Comparison of ENCODE assay signal across 7 mouse cellular contexts in the genomic region with DNA sequence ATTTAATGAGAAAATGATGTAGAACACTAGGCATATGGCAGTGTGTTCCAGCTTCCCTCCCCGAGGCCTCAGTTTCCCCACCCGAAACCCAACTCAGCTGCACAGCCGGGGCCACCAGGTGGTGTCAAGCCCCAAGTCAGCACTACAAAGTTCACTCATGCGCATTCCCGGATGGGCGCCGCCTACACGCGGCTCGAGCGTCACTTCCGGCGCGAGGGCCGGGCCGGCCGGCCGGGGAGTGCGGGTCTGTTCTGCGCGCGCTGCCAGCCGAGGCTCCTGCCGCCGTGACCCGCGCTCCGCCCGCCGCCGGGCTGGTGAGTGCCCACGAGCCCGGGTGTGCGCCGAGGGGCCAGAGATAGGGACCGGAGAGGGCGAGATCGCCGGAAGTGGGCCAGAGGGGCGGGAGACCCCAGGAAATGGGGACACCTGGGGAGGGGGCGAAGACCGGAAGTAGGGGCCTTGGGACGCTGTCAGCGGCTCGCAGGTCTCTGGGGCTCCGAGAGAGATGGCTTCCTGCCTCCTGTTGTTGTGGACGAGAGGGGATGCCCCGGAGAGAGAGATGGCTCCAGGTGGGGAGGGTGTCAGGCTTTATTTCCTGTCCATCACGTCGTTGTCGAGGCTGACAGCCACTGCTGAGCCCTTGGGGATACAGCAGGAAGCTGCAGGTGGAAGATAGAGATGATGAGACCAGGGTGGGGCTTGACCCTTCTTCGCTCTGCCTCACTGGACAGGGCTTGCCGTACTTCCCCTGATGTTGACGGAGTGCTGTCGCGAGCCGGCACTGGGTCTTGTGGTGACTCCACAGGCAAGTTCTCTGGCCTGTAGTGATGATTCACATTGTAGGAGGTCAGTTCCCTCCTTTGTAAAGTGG. TPM values are rescaled to one million over a fixed set of nuclear protein-coding genes. Genes with fewer than 3 reads are reported as not detected.
DNase-seq lines count a peak whose midpoint lies in the region; ATAC-seq lines count a peak whose summit lies in the region.

A gene (plus strand): TSS at position 214 of the 871 bp plus-strand sequence.

- H3K9ac ChIP-seq in midbrain, embryonic 13.5 days (replicated peaks): peak within 1 kb of the TSS; percentile 93

- 2% methylated on average over 57 of the region's 57 CpGs for WGBS in limb, embryonic 10.5 days
- 2% methylated on average over 57 of the region's 57 CpGs for WGBS in midbrain, embryonic 13.5 days

- peaks cover 14% of the 10 kb centered on the region for H3K4me1 ChIP-seq in limb, embryonic 10.5 days
- peaks cover 18% of the 10 kb centered on the region for H3K4me1 ChIP-seq in midbrain, embryonic 13.5 days (replicated peaks)

- peak; percentile 85 for DNase-seq in adrenal gland, adult 8-10 months
- peak; percentile 85 for DNase-seq in embryo, embryonic 9.5 days (ENCODE audit: extremely low spot score)
- DNase-seq in kidney, adult 11 months: peak; percentile 83
- peak; percentile 93 for DNase-seq in limb, embryonic 10.5 days (ENCODE audit: low spot score)
- peak; percentile 82 for DNase-seq in spleen, adult 12 weeks (ENCODE audit: low spot score)

- no peaks in the 10 kb centered on the region for H3K9me3 ChIP-seq in limb, embryonic 10.5 days (replicated peaks)
- no peaks in the 10 kb centered on the region for H3K9me3 ChIP-seq in midbrain, embryonic 13.5 days

- ATAC-seq in granulocyte monocyte progenitor cell, adult 5-6 weeks (replicated peaks; ENCODE audit: poor library complexity, severe bottlenecking): peak; percentile 83
- peak; percentile 96 for ATAC-seq in midbrain, embryonic 13.5 days

- H3K36me3 ChIP-seq in limb, embryonic 10.5 days: no peaks in the 10 kb centered on the region; the same call in 1 of the 2 replicates
- H3K36me3 ChIP-seq in midbrain, embryonic 13.5 days: peaks cover 3% of the 10 kb centered on the region

- H3K27me3 ChIP-seq in limb, embryonic 10.5 days (ENCODE audit: low read depth, poor library complexity, severe bottlenecking): no peaks in the 10 kb centered on the region
- no peaks in the 10 kb centered on the region for H3K27me3 ChIP-seq in midbrain, embryonic 13.5 days

- peak within 1 kb of the TSS; percentile 97 for H3K27ac ChIP-seq in limb, embryonic 10.5 days
- peak within 1 kb of the TSS; percentile 93 for H3K27ac ChIP-seq in midbrain, embryonic 13.5 days

- H3K4me3 ChIP-seq in limb, embryonic 10.5 days: peak within 1 kb of the TSS; percentile 88
- H3K4me3 ChIP-seq in midbrain, embryonic 13.5 days (replicated peaks): peak within 1 kb of the TSS; percentile 89

- H3K4me2 ChIP-seq in midbrain, embryonic 13.5 days (replicated peaks): peak within 1 kb of the TSS; percentile 97

RNA-seq across cellular contexts. Expression of the gene that starts here (rescaled TPM):
- 10 to 100 TPM; 26.8 to 38.6 (median 31.5) TPM for total RNA-seq in adrenal gland, adult 8-10 months (2022)
- total RNA-seq in granulocyte monocyte progenitor cell, adult 5-6 weeks (2014; fragmentation: Nextera tagmentation): 21.1 and 21.8 TPM in 2 replicates
- 12.7 and 13.3 TPM in 2 replicates for total RNA-seq in granulocyte monocyte progenitor cell, adult 5-6 weeks (2017)
- polyA plus RNA-seq in limb, embryonic 10.5 days (2016; fragmentation: Nextera tagmentation; extraction: Ambion mirVana): 29.5 and 37.4 TPM in 2 replicates
- polyA plus RNA-seq in midbrain, embryonic 13.5 days (2015; fragmentation: Nextera tagmentation; extraction: Ambion mirVana): 50.2 and 50.7 TPM in 2 replicates

Comparison
In these comparisons a context has a peak if more than half of its experiments do, and no peak if none do; other contexts are left out.
1. Peak in every context shown above with its lines: DNase-seq, ATAC-seq, H3K4me3 ChIP-seq and H3K27ac ChIP-seq.